Mouse (Mus musculus): ENCODE data around the gene Cggbp1.

DNA sequence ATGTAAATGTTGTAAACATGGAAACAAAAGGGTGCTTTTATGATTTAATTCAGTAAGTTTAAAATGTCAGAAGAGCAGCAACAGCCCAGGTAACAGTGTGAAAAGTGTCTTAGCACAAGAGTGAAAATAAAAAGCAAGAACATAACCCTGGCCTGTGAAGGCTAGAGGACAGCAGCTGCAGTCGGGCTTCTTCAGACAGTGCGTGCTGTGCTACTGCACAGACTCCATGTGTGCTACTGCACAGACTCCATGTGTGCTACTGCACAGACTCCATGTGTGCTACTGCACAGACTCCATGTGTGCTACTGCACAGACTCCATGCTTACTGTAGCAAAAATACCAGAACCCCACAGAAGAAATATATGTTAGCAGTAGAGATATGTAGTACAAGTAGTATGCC, 15.1 kb upstream of the Cggbp1 start:
- TF ChIP-seq POLR2A (IDR thresholded peaks at IDR 0.05; ENCODE audit: borderline replicate concordance, low read depth, low read length) (no peak), CTCF (IDR thresholded peaks at IDR 0.05; ENCODE audit: low read depth, low read length) (no peak)
